Mouse (Mus musculus) ES-E14 (cell line): ENCODE results near the gene Rgsl1.

Experiments
- ZC3H11A ChIP-seq: IDR thresholded peaks from 2 replicates; pipeline ENCODE4 v1.6.1; 2012; ENCODE audit warnings: low read depth, mild to moderate bottlenecking, inconsistent platforms, low read length, borderline replicate concordance
- ZNF384 ChIP-seq: IDR thresholded peaks from 2 replicates; pipeline ENCODE4 v1.6.1; 2012; ENCODE audit warnings: low read depth, low read length, inconsistent platforms

- no peak for TF ChIP-seq ZNF384
- TF ChIP-seq ZC3H11A, result no peak
Observed at GRCm38 (mm10) chr1:153766298-153766697, 77.6 kb downstream of the Rgsl1 start.
